Mouse (Mus musculus): ENCODE measurements around the gene Cpeb4.

Gene Cpeb4

DNA sequence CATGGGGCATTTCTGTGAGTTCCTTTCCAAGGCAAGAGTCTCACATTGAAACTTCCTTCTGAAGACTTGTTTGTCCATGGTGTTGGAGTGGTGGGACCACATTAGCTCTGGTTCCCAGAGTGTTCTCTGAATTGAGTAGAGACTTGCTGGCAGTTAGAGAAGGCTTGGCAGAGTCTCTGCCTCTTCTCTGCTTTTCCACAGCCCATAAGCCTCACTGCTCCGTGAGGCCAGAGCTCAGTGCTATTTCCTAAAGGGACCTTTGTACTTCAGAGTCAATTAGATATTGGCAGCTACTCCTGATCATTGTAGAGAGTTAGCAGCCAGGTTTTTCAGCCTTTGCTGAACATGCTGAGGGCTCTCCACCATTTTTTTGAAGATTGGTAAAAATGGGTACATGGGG lies 35.6 kb downstream of the Cpeb4 start:
- TF ChIP-seq GATA4 (IDR thresholded peaks at IDR 0.05; ENCODE audit: insufficient replicate concordance, low read length) = no peak

- no peak for TF ChIP-seq GATA4 (IDR thresholded peaks at IDR 0.05; ENCODE audit: insufficient replicate concordance, low read length)
Observed at GRCm38 (mm10) chr11:31912958-31913357, 40.9 kb downstream of the Cpeb4 start.

GRCm38 (mm10) chr11:31917769-31918168 lies 45.8 kb downstream of the Cpeb4 start:
- no peak for TF ChIP-seq GATA4 (IDR thresholded peaks at IDR 0.05; ENCODE audit: insufficient replicate concordance, low read length)

DNA sequence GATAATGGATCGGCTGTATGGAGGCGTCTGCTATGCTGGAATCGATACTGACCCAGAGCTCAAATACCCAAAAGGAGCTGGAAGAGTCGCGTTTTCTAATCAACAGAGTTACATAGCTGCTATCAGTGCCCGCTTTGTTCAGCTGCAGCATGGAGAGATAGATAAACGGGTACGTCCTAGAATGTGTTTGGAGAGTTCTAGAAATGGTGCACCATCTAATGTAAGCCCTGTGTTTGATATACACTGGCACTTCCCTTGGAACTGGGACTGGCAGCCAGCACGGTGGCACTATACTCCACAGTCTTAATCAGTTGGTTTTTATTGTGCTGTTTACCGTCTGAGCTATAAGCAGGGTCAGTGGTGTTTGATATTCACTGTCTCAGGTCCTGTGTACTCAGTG lies 58.0 kb downstream of the Cpeb4 start:
- TF ChIP-seq GATA4 (IDR thresholded peaks at IDR 0.05; ENCODE audit: insufficient replicate concordance, low read length) = no peak

DNA sequence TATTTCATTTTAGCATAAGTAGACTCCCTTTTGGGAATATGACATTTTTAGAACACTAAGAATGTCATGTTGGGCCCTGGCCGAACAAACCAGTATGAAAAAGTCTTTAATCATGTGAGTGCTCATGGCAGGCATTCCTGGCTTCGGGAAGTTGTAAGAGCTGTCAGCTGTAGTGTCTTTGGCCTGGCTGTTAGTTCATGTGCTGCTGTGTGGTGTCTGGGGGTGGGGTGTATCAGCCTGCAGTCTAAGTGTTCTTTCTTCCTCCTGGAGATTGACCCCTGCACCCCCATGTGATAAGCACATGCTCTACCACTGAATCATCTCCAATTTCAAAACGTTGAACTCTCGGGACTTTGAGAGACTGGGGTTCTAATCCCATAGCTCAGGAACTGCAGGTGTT lies 63.6 kb downstream of the Cpeb4 start:
- TF ChIP-seq GATA4 (IDR thresholded peaks at IDR 0.05; ENCODE audit: insufficient replicate concordance, low read length) = no peak

- no peak for TF ChIP-seq GATA4 (IDR thresholded peaks at IDR 0.05; ENCODE audit: insufficient replicate concordance, low read length)
Observed at GRCm38 (mm10) chr11:31936910-31937525, 65.0 kb downstream of the Cpeb4 start.

GRCm38 (mm10) chr11:31940898-31941639 lies 69.1 kb downstream of the Cpeb4 start:
- TF ChIP-seq GATA4 (IDR thresholded peaks at IDR 0.05; ENCODE audit: insufficient replicate concordance, low read length) = no peak

- no peak for TF ChIP-seq GATA4 (IDR thresholded peaks at IDR 0.05; ENCODE audit: insufficient replicate concordance, low read length)
Observed at GRCm38 (mm10) chr11:31941640-31942638, 69.9 kb downstream of the Cpeb4 start.

- TF ChIP-seq GATA4 (IDR thresholded peaks at IDR 0.05; ENCODE audit: insufficient replicate concordance, low read length) = no peak
Observed at GRCm38 (mm10) chr11:31945471-31945870, 73.5 kb downstream of the Cpeb4 start.

DNA sequence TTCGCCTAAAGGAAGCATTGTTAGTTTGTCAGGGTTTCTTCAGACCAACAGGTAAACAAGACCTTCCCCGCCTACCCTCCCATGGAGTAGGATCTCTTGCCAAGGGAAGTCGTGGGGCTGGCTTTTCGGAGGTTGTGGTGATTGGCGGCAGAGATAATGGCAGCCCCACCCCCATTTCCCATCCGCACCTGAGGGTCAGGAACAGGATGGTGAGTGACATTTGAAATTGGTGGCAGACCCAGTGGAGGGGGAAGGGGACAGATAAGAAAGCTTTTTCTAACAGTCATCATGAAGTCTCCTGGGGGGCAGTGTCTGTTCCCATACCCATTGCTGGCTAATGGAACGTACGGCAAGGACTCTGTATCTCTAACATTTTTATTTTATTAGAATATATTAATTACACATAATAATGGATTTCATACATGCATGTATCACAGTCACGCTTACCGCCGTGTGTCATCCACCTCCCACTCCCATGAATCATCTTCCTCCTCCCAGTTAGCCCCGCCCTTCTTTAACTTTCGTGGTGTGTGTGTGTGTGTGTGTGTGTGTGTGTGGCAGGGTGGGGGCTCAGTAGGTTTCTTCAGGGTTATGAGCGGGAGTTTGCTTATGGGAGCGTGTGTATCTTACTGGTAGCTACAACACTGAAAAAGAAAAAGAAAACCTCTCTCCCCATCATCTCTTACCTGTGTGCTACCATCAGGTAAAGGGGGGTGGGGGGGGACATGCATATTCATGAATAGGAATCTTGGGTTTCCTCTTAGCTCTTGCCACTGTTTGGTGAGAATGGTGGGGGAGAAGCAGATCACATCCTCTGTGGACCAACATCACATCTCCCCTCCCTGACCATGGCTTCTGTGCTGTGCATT lies 76.7 kb downstream of the Cpeb4 start:
- TF ChIP-seq GATA4 (IDR thresholded peaks at IDR 0.05; ENCODE audit: insufficient replicate concordance, low read length) = no peak

- no peak for TF ChIP-seq GATA4 (IDR thresholded peaks at IDR 0.05; ENCODE audit: insufficient replicate concordance, low read length)
Observed at GRCm38 (mm10) chr11:31949331-31949785, 77.3 kb downstream of the Cpeb4 start.

DNA sequence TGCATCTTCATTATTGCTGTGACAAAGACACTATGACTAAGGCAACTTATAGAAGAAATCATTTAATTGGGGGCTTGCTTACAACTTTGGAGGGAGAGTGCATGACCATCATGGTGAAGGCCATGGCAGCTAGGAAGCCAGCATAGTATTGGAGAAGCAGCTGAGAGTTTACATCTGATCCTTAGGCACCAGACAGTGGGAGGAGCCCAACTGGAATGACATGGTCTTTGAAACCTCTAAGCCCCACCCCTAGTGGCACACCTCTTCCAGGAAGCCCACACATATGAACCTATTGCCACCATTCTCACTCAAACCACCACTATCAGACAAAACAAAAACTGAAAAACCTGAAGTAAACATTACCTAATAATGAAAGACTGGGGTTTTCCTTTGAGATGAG lies 88.1 kb downstream of the Cpeb4 start:
- no peak for TF ChIP-seq GATA4 (IDR thresholded peaks at IDR 0.05; ENCODE audit: insufficient replicate concordance, low read length)

DNA sequence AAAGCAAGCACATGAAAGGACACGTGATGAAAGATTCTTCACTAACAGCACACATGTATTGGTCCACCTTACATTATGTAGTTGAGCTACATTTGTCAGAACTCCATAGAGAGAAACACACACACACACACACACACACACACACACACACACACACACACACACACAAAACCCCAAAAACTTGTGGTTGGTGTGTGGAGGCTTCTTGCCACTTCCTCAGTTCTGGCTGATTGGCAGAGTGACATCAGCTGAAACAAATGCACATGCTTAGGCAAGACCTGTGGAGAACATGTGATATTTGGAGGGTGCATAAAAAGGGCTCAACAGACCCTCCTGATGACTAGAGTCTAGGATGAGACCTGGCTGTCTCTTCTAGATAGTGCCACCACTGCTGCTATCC lies 92.0 kb downstream of the Cpeb4 start:
- no peak for TF ChIP-seq GATA4 (IDR thresholded peaks at IDR 0.05; ENCODE audit: insufficient replicate concordance, low read length)

DNA sequence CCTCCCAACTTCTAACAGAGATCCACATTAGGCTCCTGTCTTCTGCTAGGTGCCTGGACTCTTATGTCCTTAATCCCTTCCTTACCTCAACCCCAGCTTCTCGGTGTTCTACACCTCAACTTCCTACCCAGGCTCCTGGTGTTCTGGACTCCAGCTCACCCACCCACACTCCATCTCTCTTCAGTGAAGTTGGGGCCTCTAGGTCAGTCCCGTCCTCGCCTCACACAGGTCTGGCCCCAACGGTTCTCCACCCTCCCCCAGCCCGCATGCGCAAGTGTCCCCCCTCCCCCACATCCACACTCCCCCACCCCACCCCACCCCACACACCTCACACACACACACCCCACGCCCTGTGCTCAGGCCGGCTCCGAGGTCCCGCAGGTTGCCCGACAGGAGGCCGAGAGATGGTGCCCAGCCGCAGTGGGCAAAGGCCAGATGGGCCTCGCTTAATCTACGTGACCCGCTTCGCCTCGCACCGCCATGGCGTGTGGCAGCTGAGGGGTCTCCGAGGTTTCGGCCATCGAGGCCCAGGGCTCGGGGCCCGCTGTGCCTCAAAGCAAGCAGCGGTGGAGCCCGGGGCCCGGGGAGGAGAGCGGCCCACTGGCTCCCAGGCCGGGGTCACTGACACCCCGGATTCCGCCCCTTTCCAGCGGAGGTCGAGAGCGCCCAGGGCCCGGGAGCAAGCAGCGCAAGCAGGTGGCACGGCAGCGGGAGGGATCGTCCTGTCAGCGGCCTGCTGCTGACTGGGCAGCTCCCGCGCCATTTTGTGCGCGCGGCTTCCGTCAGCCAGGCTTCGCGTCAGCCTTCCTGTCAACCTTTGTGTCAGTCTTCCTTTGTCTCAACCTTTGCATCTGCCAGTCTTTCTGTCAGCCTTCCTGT lies 93.5 kb downstream of the Cpeb4 start, which contains the start of gene 4930524B15Rik:
Gene 4930524B15Rik, plus strand, starts transcription at position 337 of the 879 bp plus-strand sequence.
- TF ChIP-seq GATA4 (IDR thresholded peaks at IDR 0.05; ENCODE audit: insufficient replicate concordance, low read length) = no peak

All from liver, adult (tissue).